Mouse (Mus musculus): ENCODE data around the gene St3gal3. TPM values are rescaled to one million over a fixed set of nuclear protein-coding genes. Genes with fewer than 3 reads are reported as not detected.

Gene St3gal3
- polyA plus RNA-seq, 1 experiment: 8.9 TPM

- H3K27me3 ChIP-seq (ENCODE audit: control insufficient read depth, insufficient read depth, low read length): no peaks in the 10 kb centered on the region
- 68% methylated on average over 2 of the region's 2 CpGs for WGBS
- TF ChIP-seq POLR2A (IDR thresholded peaks at IDR 0.05; ENCODE audit: low read depth, low read length) (no peak), CTCF (IDR thresholded peaks at IDR 0.05; ENCODE audit: extremely low read depth, insufficient read depth, insufficient read length, insufficient replicate concordance) (no peak)
These were observed 213.4 kb downstream of the St3gal3 start for GRCm38 (mm10) chr4:117921358-117921757.

GRCm38 (mm10) chr4:117918762-117919161, 216.0 kb downstream of the St3gal3 start:
- TF ChIP-seq POLR2A (IDR thresholded peaks at IDR 0.05; ENCODE audit: low read depth, low read length) (no peak), CTCF (IDR thresholded peaks at IDR 0.05; ENCODE audit: extremely low read depth, insufficient read depth, insufficient read length, insufficient replicate concordance) (no peak)
- H3K36me3 ChIP-seq (ENCODE audit: control insufficient read depth, insufficient read depth, low read length): no peaks in the 10 kb centered on the region
- WGBS: 39% methylated on average over 5 of the region's 5 CpGs
- H3K4me3 ChIP-seq (ENCODE audit: extremely low read depth, insufficient read depth, insufficient read length): no peak overlapping the region
- H3K4me1 ChIP-seq (ENCODE audit: control insufficient read depth, insufficient read depth, insufficient read length): peaks cover 19% of the 10 kb centered on the region
- no peak for DNase-seq (ENCODE audit: low read depth in 1 of 2, low spot score in 2 of 2)
- no peak overlapping the region for H3K27ac ChIP-seq (ENCODE audit: insufficient read depth, low read length)
- no peaks in the 10 kb centered on the region for H3K27me3 ChIP-seq (ENCODE audit: control insufficient read depth, insufficient read depth, low read length)

More at GRCm38 (mm10) chr4:117921358-117921757, 213.4 kb downstream of the St3gal3 start:
- H3K4me3 ChIP-seq (ENCODE audit: extremely low read depth, insufficient read depth, insufficient read length): no peak overlapping the region
- H3K4me1 ChIP-seq (ENCODE audit: control insufficient read depth, insufficient read depth, insufficient read length): peaks cover 13% of the 10 kb centered on the region; the same call in 1 of the 2 replicates
- no peak for DNase-seq (ENCODE audit: low read depth in 1 of 2, low spot score in 2 of 2)
- peak overlapping the region; percentile 60 for H3K27ac ChIP-seq (ENCODE audit: insufficient read depth, low read length)
- no peaks in the 10 kb centered on the region for H3K36me3 ChIP-seq (ENCODE audit: control insufficient read depth, insufficient read depth, low read length)

GRCm38 (mm10) chr4:117918261-117918660, 216.5 kb downstream of the St3gal3 start:
- no peak overlapping the region for H3K4me3 ChIP-seq (ENCODE audit: extremely low read depth, insufficient read depth, insufficient read length)
- TF ChIP-seq CTCF (IDR thresholded peaks at IDR 0.05; ENCODE audit: extremely low read depth, insufficient read depth, insufficient read length, insufficient replicate concordance) (no peak), POLR2A (IDR thresholded peaks at IDR 0.05; ENCODE audit: low read depth, low read length) (no peak)
- no peak for DNase-seq (ENCODE audit: low read depth in 1 of 2, low spot score in 2 of 2)

GRCm38 (mm10) chr4:117917847-117918246, 216.9 kb downstream of the St3gal3 start:
- Histone ChIP-seq H3K4me1 (ENCODE audit: control insufficient read depth, insufficient read depth, insufficient read length) (peaks cover 19% of the 10 kb centered on the region), H3K4me3 (ENCODE audit: extremely low read depth, insufficient read depth, insufficient read length) (no peak overlapping the region), H3K36me3 (ENCODE audit: control insufficient read depth, insufficient read depth, low read length) (no peaks in the 10 kb centered on the region), H3K27me3 (ENCODE audit: control insufficient read depth, insufficient read depth, low read length) (no peaks in the 10 kb centered on the region), H3K27ac (ENCODE audit: insufficient read depth, low read length) (no peak overlapping the region)
- DNase-seq (ENCODE audit: low read depth in 1 of 2, low spot score in 2 of 2): no peak
- WGBS: 91% methylated on average over 4 of the region's 4 CpGs
- TF ChIP-seq POLR2A (IDR thresholded peaks at IDR 0.05; ENCODE audit: low read depth, low read length) (no peak), CTCF (IDR thresholded peaks at IDR 0.05; ENCODE audit: extremely low read depth, insufficient read depth, insufficient read length, insufficient replicate concordance) (no peak)

More at GRCm38 (mm10) chr4:117918261-117918660, 216.5 kb downstream of the St3gal3 start:
- Histone ChIP-seq H3K27ac (ENCODE audit: insufficient read depth, low read length) (no peak overlapping the region), H3K36me3 (ENCODE audit: control insufficient read depth, insufficient read depth, low read length) (no peaks in the 10 kb centered on the region), H3K4me1 (ENCODE audit: control insufficient read depth, insufficient read depth, insufficient read length) (peaks cover 19% of the 10 kb centered on the region), H3K27me3 (ENCODE audit: control insufficient read depth, insufficient read depth, low read length) (no peaks in the 10 kb centered on the region)
- WGBS: 66% methylated on average over 3 of the region's 3 CpGs

GRCm38 (mm10) chr4:117917402-117917801, 217.3 kb downstream of the St3gal3 start:
- 83% methylated on average over 4 of the region's 4 CpGs for WGBS
- Histone ChIP-seq H3K27ac (ENCODE audit: insufficient read depth, low read length) (no peak overlapping the region), H3K36me3 (ENCODE audit: control insufficient read depth, insufficient read depth, low read length) (no peaks in the 10 kb centered on the region), H3K4me1 (ENCODE audit: control insufficient read depth, insufficient read depth, insufficient read length) (peaks cover 19% of the 10 kb centered on the region), H3K27me3 (ENCODE audit: control insufficient read depth, insufficient read depth, low read length) (no peaks in the 10 kb centered on the region), H3K4me3 (ENCODE audit: extremely low read depth, insufficient read depth, insufficient read length) (no peak overlapping the region)
- no peak for DNase-seq (ENCODE audit: low read depth in 1 of 2, low spot score in 2 of 2)
- TF ChIP-seq CTCF (IDR thresholded peaks at IDR 0.05; ENCODE audit: extremely low read depth, insufficient read depth, insufficient read length, insufficient replicate concordance) (no peak), POLR2A (IDR thresholded peaks at IDR 0.05; ENCODE audit: low read depth, low read length) (no peak)

GRCm38 (mm10) chr4:117916386-117916785, 218.3 kb downstream of the St3gal3 start:
- DNase-seq (ENCODE audit: low read depth in 1 of 2, low spot score in 2 of 2): no peak
- H3K36me3 ChIP-seq (ENCODE audit: control insufficient read depth, insufficient read depth, low read length): peaks cover 6% of the 10 kb centered on the region
- no peak overlapping the region for H3K4me3 ChIP-seq (ENCODE audit: extremely low read depth, insufficient read depth, insufficient read length)
- 64% methylated on average over 5 of the region's 5 CpGs for WGBS
- TF ChIP-seq CTCF (IDR thresholded peaks at IDR 0.05; ENCODE audit: extremely low read depth, insufficient read depth, insufficient read length, insufficient replicate concordance): no peak
- H3K4me1 ChIP-seq (ENCODE audit: control insufficient read depth, insufficient read depth, insufficient read length): peaks cover 12% of the 10 kb centered on the region
- H3K27ac ChIP-seq (ENCODE audit: insufficient read depth, low read length): no peak overlapping the region
- H3K27me3 ChIP-seq (ENCODE audit: control insufficient read depth, insufficient read depth, low read length): no peaks in the 10 kb centered on the region

GRCm38 (mm10) chr4:117915489-117916105, 219.1 kb downstream of the St3gal3 start:
- no peak for TF ChIP-seq POLR2A (IDR thresholded peaks at IDR 0.05; ENCODE audit: low read depth, low read length)
- TF ChIP-seq CTCF (IDR thresholded peaks at IDR 0.05; ENCODE audit: extremely low read depth, insufficient read depth, insufficient read length, insufficient replicate concordance): no peak
- Histone ChIP-seq H3K4me3 (ENCODE audit: extremely low read depth, insufficient read depth, insufficient read length) (peak overlapping the region; percentile 86), H3K4me1 (ENCODE audit: control insufficient read depth, insufficient read depth, insufficient read length) (peaks cover 9% of the 10 kb centered on the region), H3K36me3 (ENCODE audit: control insufficient read depth, insufficient read depth, low read length) (peaks cover 6% of the 10 kb centered on the region), H3K27me3 (ENCODE audit: control insufficient read depth, insufficient read depth, low read length) (no peaks in the 10 kb centered on the region), H3K27ac (ENCODE audit: insufficient read depth, low read length) (peak overlapping the region; percentile 92; the same call in 1 of the 2 replicates)
- WGBS: under 1% methylated on average over 19 of the region's 19 CpGs
- DNase-seq (ENCODE audit: low read depth in 1 of 2, low spot score in 2 of 2): no peak
